Mouse (Mus musculus) heart, embryonic 13.5 days (tissue): Measurements from ENCODE around the gene Lman1l. TPM values are rescaled to one million over a fixed set of nuclear protein-coding genes. Genes with fewer than 3 reads are reported as not detected.

Experiments used
- ATAC-seq: fragments of 200-750 bp; cut with Nextera tagmentation; 2 replicates; pipeline ENCODE4 v1.8.0; 2017; ENCODE audit warnings: moderate TSS enrichment; ENCODE audit not compliant: insufficient number of reproducible peaks, low FRiP score, low TSS enrichment; ENCODE audit errors: extremely low read depth
- H3K27ac ChIP-seq: fragments of 300-500 bp; sonication (generic); replicated peaks from 2 replicates; pipeline ENCODE4 v1.5.1; 2015; ENCODE audit warnings: moderate library complexity, mild to moderate bottlenecking, inconsistent platforms
- H3K27me3 ChIP-seq: fragments of 300-500 bp; sonication (generic); replicated peaks from 2 replicates; pipeline ENCODE4 v1.6.1; 2015; ENCODE audit warnings: mild to moderate bottlenecking, inconsistent platforms
- H3K36me3 ChIP-seq: fragments of 300-500 bp; sonication (generic); 2 replicates; pipeline ENCODE4 v1.6.1; 2015; ENCODE audit warnings: mild to moderate bottlenecking, inconsistent platforms
- H3K4me1 ChIP-seq: fragments of 300-500 bp; sonication (generic); 2 replicates; pipeline ENCODE4 v1.6.1; 2015; ENCODE audit warnings: inconsistent platforms
- H3K4me2 ChIP-seq: fragments of 300-500 bp; sonication (generic); 2 replicates; pipeline ENCODE4 v1.6.1; 2015; ENCODE audit warnings: inconsistent platforms, mild to moderate bottlenecking, moderate library complexity
- H3K4me3 ChIP-seq: fragments of 300-500 bp; sonication (generic); 2 replicates; pipeline ENCODE4 v1.5.1; 2015; ENCODE audit warnings: moderate library complexity, mild to moderate bottlenecking, inconsistent platforms
- H3K9ac ChIP-seq: fragments of 300-500 bp; sonication (generic); 2 replicates; pipeline ENCODE4 v1.6.1; 2015; ENCODE audit warnings: inconsistent platforms, mild to moderate bottlenecking, moderate library complexity
- H3K9me3 ChIP-seq: fragments of 300-500 bp; sonication (generic); 2 replicates; pipeline ENCODE4 v1.6.1; 2016; ENCODE audit warnings: inconsistent platforms
- whole genome bisulfite sequencing: fragments of 180-500 bp; shearing (Covaris S2); methylation state at CpG from one replicate; pipeline ENCODE4 v1.1.7; 2015; ENCODE audit warnings: mixed read lengths; 5-methylcytosine and 5-hydroxymethylcytosine counted together
- polyA plus RNA-seq: library from polyadenylated mRNA; unstranded; fragments of >200 nt; fragmentation: Nextera tagmentation; extraction: Ambion mirVana; gene quantifications from 2 replicates; pipeline ENCODE4 v1.2.1, GENCODE M21; 2015

Gene Lman1l
- polyA plus RNA-seq, 1 experiment from 2014 or later: not detected

DNA sequence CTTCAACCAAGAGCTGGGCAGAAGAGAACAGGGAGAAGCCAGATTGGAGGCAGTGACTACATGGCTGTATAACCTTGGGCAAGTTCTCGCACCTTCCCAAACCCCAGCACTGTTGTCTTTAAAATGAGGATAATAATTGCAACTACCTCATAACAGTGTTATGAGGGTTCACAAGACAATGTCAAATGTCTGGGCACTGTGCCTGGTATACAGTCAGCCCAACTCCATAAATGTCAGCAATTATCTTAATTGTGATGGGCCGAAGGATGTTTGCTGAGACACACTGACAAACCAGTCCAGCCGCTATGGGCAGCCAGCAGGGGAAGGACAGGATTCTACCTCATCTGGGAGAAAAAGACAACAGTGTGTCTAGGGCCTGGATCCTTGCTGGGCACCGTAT is 5.8 kb downstream of the Lman1l start:
- H3K27ac ChIP-seq: no peak overlapping the region
- no peak for ATAC-seq
- 0 out of 2 replicates have a peak, but pooled peaks cover 3% of the 10 kb centered on the region for H3K4me1 ChIP-seq
- H3K4me2 ChIP-seq: no peak overlapping the region
- peaks cover 6% of the 10 kb centered on the region; the same call in 1 of the 2 replicates for H3K27me3 ChIP-seq
- 72% methylated on average over 4 of the region's 4 CpGs for WGBS
- H3K9me3 ChIP-seq: no peaks in the 10 kb centered on the region
- H3K9ac ChIP-seq: no peak overlapping the region
- H3K36me3 ChIP-seq: no peaks in the 10 kb centered on the region
- no peak overlapping the region for H3K4me3 ChIP-seq

DNA sequence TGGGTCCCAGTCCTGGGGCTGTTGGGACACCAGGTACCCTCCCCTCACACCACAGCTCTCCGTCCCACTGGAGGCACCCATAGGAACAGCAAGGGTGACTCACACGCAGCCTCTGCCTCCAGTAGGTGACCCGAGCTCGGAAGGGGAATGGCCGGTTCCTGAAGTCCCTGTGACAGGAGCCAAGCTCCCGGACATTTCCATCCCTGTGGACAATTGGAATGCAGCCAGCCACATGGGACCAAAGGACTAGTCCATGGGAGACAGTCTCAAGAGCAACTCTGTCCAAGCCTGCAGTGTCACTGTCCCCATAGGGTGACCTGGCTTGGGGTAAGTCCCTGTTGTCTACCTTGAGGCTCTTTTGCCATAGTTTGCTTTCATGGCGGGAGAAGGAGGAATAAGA is 6.6 kb downstream of the Lman1l start:
- H3K27me3 ChIP-seq: peaks cover 14% of the 10 kb centered on the region
- H3K4me3 ChIP-seq: no peak overlapping the region
- H3K27ac ChIP-seq: no peak overlapping the region
- 69% methylated on average over 7 of the region's 7 CpGs for WGBS
- H3K36me3 ChIP-seq: no peaks in the 10 kb centered on the region
- H3K4me2 ChIP-seq: no peak overlapping the region
- no peaks in the 10 kb centered on the region for H3K9me3 ChIP-seq
- H3K9ac ChIP-seq: no peak overlapping the region
- no peak for ATAC-seq
- 0 out of 2 replicates have a peak, but pooled peaks cover 3% of the 10 kb centered on the region for H3K4me1 ChIP-seq

DNA sequence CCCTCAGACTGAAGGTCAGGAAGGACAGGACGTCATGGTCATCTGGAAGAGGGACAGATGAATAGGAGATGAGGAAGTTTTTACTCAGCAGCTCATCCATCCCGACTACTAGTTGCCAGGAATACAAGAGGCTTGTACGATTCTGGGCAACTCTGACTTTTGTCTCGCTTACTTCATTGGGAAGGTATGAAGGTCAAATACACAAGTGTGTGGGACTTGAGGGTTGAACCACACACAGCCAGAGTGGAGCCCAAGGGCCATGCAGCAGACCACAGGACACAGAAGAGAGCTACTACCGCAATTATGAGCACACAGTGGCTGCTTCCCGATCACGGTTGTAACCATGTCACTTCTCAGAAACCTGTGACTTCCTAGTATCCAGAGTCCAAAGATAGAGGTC is 8.0 kb downstream of the Lman1l start:
- no peak overlapping the region for H3K9ac ChIP-seq
- no peak for ATAC-seq
- no peak overlapping the region for H3K4me3 ChIP-seq
- H3K27ac ChIP-seq: no peak overlapping the region
- H3K36me3 ChIP-seq: no peaks in the 10 kb centered on the region
- no peak overlapping the region for H3K4me2 ChIP-seq
- peaks cover 25% of the 10 kb centered on the region for H3K27me3 ChIP-seq
- H3K9me3 ChIP-seq: no peaks in the 10 kb centered on the region
- 0 out of 2 replicates have a peak, but pooled peaks cover 3% of the 10 kb centered on the region for H3K4me1 ChIP-seq
- WGBS: 52% methylated on average over 7 of the region's 7 CpGs

DNA sequence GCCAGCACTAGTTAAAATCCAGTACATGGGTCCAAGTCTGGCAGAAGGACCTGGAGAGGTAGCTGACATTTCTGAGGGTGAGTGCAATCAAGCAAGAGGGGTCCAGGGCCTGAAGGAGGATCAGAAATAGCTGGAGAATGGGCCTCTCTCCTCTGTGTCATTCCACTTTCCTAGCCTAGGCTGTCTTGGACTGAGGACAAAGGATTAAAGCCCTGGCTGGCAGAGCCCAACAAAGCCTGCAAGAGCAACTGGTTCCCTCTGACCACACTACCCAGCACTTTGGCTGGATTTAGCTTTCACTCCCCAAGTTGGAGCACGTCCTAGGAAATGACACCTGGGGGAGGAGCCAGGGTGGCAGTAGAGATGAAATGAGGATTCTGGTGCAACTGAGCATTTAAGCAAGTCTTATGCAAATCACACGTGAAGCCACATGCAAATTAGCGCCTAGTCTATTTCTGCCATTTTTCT is 10.2 kb downstream of the Lman1l start:
- WGBS: 51% methylated on average over 3 of the region's 3 CpGs
- H3K4me3 ChIP-seq: no peak overlapping the region
- peaks cover 47% of the 10 kb centered on the region for H3K27me3 ChIP-seq
- H3K4me2 ChIP-seq: no peak overlapping the region
- ATAC-seq: no peak
- no peak overlapping the region for H3K27ac ChIP-seq
- peaks cover 9% of the 10 kb centered on the region for H3K4me1 ChIP-seq
- no peak overlapping the region for H3K9ac ChIP-seq
- H3K36me3 ChIP-seq: no peaks in the 10 kb centered on the region
- no peaks in the 10 kb centered on the region for H3K9me3 ChIP-seq

DNA sequence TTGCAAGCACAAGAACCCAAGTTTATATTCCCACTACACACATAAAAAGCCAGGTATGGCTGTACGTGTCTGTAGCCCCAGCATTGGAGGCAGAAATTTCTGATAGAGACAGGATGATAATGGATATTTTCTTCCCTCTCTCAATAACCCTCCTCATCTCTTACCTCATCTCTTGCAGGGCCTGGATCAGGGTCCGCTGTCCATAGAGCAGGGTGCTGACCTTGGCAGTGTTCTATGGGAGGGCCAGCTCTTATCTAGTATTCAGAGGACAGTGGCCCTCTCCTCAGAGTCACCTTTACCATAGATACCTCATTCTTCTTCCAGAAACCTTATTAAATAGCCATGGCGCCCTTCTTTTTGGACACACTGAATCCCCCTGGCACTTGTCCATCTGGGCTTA is 10.8 kb downstream of the Lman1l start:
- H3K27ac ChIP-seq: no peak overlapping the region
- H3K4me2 ChIP-seq: no peak overlapping the region
- no peak overlapping the region for H3K9ac ChIP-seq
- H3K9me3 ChIP-seq: no peaks in the 10 kb centered on the region
- H3K27me3 ChIP-seq: peaks cover 52% of the 10 kb centered on the region
- H3K4me3 ChIP-seq: no peak overlapping the region
- no peak for ATAC-seq
- no peaks in the 10 kb centered on the region for H3K36me3 ChIP-seq
- 42% methylated on average over 3 of the region's 3 CpGs for WGBS
- peaks cover 9% of the 10 kb centered on the region for H3K4me1 ChIP-seq

DNA sequence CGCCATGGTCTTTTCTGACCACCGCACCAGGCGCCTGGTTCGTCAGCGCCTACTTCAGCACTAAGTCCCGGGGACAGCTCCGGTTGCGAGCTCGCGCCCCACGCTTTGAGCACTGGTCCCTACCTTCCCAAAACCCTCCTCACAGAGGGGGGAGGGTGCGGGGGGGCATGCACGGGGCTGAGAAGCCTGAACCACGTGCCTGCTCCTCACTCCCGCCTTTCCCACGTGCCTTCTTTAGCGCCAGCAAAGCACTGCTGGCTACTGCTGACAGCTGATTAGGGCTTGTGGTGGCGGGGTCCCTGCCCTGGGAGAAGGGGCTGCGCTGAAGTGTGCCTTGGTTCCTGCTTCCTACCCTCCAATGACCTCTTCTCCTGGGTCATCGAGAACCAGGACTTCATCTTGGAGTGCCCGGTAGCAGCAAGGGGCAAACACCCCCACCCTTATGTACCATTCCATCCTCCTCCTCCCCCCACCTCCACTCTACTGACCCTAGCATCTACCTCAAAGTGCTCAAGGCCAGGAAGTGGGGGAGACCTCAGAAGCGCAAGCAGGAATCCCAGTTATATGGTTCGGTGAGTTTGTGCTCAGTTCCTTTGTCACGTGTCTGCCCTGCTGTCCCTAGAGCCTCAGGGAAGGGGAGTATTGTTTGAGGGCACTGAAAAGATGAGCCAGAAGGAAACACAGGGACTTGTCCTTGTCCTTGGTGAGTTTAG is 14.3 kb downstream of the Lman1l start, which contains the start of gene Cplx3:
Gene Cplx3 (minus strand): TSS at position 143 of the 713 bp plus-strand sequence.
- 0 out of 2 replicates have a peak, but pooled peaks have one; percentile 43 for ATAC-seq

DNA sequence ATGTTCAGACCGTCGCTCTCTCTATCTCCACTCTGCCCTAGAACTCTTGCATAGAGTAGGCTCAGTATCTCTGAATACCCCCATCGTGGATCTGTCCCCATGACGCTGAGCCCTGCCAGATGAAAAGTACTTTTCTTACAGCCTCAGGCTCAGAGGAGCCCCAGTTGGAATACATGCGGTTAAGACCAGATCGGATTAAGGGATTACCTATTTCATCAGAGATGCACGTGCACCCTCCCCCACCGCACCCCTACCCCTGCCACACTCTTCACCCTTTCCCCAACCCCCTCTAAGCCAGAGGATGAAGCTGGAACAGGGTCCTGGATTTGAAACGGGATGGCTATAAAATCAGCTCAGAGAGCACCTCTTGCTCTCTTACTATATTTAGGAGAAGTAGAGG is 15.1 kb downstream of the Lman1l start:
- Histone ChIP-seq H3K27ac (no peak overlapping the region), H3K27me3 (peaks cover 65% of the 10 kb centered on the region)
- 19% methylated on average over 9 of the region's 9 CpGs for WGBS

More for the DNA sequence above, 14.3 kb downstream of the Lman1l start, which contains the start of gene Cplx3:
- Histone ChIP-seq H3K9ac (no peak within 1 kb of the TSS), H3K27ac (no peak within 1 kb of the TSS), H3K4me3 (no peak within 1 kb of the TSS), H3K9me3 (no peaks in the 10 kb centered on the region), H3K4me2 (peak within 1 kb of the TSS; percentile 20), H3K36me3 (no peaks in the 10 kb centered on the region), H3K4me1 (peaks cover 17% of the 10 kb centered on the region), H3K27me3 (peaks cover 65% of the 10 kb centered on the region)
- 6% methylated on average over 24 of the region's 24 CpGs for WGBS

DNA sequence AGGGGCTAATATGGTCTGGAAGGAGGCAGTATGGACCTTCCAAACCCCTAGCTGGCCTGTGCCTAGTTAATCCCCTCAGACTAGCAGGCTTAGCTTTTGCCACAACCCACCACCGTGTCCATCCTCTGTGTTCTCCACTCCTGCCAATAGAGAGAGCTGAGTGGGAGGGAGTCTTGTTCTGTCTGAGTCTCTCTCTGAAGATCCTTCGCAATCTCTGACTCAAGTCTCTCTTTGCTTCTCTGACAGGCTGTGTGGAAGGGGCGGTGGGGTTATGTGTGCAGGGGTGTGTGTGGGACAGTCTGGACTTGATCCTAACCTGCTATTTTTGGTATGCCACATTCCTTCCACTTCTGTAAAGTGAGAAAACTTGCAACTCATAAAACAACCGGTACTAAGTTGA is 15.7 kb downstream of the Lman1l start:
- Histone ChIP-seq H3K4me2 (no peak overlapping the region), H3K4me3 (no peak overlapping the region), H3K27ac (no peak overlapping the region), H3K9me3 (no peaks in the 10 kb centered on the region), H3K36me3 (no peaks in the 10 kb centered on the region), H3K9ac (no peak overlapping the region), H3K4me1 (peaks cover 31% of the 10 kb centered on the region), H3K27me3 (peaks cover 60% of the 10 kb centered on the region)
- 60% methylated on average over 4 of the region's 4 CpGs for WGBS
- ATAC-seq: no peak

More for the DNA sequence above, 15.1 kb downstream of the Lman1l start:
- Histone ChIP-seq H3K4me1 (peaks cover 25% of the 10 kb centered on the region), H3K36me3 (no peaks in the 10 kb centered on the region), H3K4me3 (no peak overlapping the region), H3K9ac (no peak overlapping the region), H3K4me2 (no peak overlapping the region), H3K9me3 (no peaks in the 10 kb centered on the region)
- no peak for ATAC-seq

DNA sequence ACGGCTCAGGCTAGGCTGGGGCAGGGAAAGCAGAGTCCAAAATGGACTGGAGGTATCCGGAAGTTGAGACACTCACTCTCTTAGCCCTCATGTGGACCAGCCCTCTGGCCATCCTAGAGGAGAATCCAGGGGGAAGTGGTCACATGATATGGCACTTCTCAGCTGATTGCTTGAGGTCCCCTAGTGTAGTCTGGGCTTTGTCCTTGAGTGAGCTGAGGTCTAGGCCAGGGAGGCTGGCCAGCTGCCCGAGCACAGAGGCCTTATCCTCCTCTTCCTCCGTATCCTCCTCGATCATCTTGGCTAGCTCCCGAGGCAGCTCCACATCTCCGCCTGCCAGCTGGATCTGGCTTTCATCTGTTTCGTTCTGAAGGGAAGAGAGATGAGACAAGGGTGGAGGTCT is 18.5 kb downstream of the Lman1l start:
- Histone ChIP-seq H3K4me3 (no peak overlapping the region), H3K27me3 (peaks cover 35% of the 10 kb centered on the region), H3K27ac (no peak overlapping the region), H3K9me3 (no peaks in the 10 kb centered on the region), H3K4me1 (peaks cover 59% of the 10 kb centered on the region), H3K4me2 (no peak overlapping the region), H3K9ac (no peak overlapping the region), H3K36me3 (no peaks in the 10 kb centered on the region)
- WGBS: 25% methylated on average over 8 of the region's 8 CpGs
- no peak for ATAC-seq

DNA sequence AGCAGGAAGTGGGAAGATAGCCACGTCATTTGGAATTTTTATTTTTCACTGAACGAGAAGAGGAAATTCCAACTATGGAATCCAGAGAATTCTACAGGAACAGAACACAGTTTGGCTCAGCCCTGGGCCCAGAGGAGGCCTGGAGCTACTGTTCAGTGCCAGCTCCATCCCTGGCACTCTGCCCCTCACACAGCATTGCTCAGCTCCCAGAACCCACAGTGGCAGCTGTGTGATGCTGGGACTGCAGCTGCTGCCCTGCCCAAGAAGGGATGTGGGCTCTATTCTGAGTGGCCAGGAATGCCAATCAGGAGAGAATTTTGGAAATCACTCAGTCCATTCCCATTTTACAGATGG is 19.2 kb downstream of the Lman1l start:
- ATAC-seq: no peak
- Histone ChIP-seq H3K36me3 (peaks cover 3% of the 10 kb centered on the region), H3K4me1 (peaks cover 56% of the 10 kb centered on the region), H3K4me2 (no peak overlapping the region), H3K9me3 (no peaks in the 10 kb centered on the region), H3K27ac (no peak overlapping the region), H3K4me3 (no peak overlapping the region), H3K27me3 (peaks cover 27% of the 10 kb centered on the region), H3K9ac (no peak overlapping the region)
- WGBS: 39% methylated on average over 2 of the region's 2 CpGs

DNA sequence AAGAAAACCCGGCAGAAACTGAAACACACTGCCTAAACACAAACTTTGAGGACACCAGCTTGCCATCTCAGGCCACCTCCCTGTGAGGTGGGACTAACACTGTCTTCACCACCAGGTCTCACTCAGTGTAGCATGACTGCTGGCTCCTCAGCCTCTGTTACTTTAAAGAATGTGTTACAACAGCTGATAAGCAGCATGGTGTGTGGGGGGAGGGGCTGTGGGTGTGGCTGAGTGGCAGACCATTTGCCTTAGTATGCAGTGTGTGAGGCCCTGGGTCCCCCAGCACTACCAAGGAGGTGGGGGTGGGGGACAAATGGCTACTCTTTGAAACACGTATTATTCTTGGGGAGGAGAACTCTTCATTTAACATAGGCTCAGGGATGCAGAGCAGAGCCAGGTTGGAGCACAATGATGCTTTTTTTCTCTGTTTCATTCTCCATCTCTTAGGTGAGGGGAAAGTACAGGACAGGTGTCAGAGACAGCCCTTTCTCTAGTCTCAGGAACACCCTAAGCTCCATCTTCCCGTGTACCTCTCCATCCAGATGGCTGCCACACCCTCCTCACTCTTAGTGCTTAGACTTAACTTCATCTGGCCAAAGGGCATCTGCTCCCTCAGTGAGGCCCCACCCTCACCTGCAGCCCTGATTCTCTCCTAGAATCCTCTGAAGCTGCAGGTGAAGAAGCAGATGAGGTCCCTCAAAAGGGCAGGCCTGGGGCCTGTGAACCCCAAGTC is 19.8 kb downstream of the Lman1l start:
- Histone ChIP-seq H3K9ac (no peak overlapping the region), H3K4me2 (no peak overlapping the region), H3K27me3 (peaks cover 23% of the 10 kb centered on the region), H3K27ac (no peak overlapping the region), H3K4me1 (peaks cover 53% of the 10 kb centered on the region), H3K36me3 (peaks cover 7% of the 10 kb centered on the region), H3K9me3 (no peaks in the 10 kb centered on the region), H3K4me3 (no peak overlapping the region)
- WGBS: 1% methylated on average over 3 of the region's 3 CpGs
- no peak for ATAC-seq
